Mouse (Mus musculus) heart, postnatal 10 days (tissue): ENCODE data around the gene Gm35315. TPM values are rescaled to one million over a fixed set of nuclear protein-coding genes. Genes with fewer than 3 reads are reported as not detected.
"Not testable (repeated sequence)": the region's sequence is repeated elsewhere in the genome, so short reads cannot be mapped to it uniquely, and the experiment has no call there.

Experiments
- DNase-seq, 2 experiments: peaks; one replicate each; pipeline ENCODE4 v3.0.0; 2021
- intact Hi-C: fragments of 180-260 bp; cut with DNase I; formaldehyde crosslinking; loops from one replicate; pipeline ENCODE4 v1.15.1; 2025
- total RNA-seq, 2 experiments: library from RNA; stranded (reverse); gene quantifications; 2 replicates each; pipeline ENCODE4 v1.2.3; 2021

Gene Gm35315
- total RNA-seq: under 1 TPM in 1 of 2 experiments, not detected in 1; 0.07 TPM

DNA sequence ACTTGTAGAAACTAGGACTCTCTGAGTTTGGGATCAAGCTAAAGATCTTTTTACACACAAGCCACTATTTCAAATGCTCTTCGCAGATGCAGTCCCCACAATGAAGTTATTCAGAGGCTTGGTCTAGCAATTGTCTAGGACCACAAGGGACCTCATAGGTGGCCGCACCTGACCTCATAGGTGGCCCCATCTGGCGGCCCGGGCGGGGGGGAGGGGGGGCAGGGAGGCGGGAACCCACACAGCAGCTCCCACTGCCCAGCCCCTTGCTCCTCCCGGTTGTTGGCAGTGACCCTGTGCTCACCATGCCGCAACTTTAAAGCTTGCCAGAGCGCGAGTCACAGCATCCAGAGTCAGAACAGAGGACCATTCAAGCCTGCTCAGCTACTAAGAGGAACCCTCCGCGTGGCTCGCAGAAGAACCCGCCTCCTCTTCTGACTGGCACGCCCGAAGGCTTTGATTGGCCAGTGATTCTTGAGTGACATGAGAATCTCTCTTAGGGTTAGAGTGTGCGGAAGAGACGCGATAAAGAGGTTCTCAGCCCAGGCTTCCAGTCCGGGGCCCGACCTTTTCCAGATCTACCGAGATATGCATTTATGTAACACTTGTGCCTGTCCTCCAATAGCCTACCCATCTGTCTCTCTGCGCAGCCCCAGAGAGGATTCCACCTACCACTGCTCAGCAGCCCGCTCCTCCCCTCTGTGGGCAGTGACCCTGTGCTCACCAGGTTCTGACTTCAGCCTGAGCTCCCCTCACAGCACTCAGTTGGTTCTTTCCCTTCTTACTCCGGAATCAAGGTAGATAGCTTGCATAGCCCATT, at the start of gene Gm35315:
Gm35315 (minus strand) TSS at position 391 of the 817 bp plus-strand sequence.
- peak; percentile 88 to 89 for DNase-seq
- intact Hi-C loops: no loop called here

GRCm38 (mm10) chr5:110143007-110143406, 48.8 kb upstream of the Gm35315 start:
- intact Hi-C loops: no loop called here
- DNase-seq: peak; percentile 10 to 14

- peak; percentile 27 to 30 for DNase-seq
- intact Hi-C loops: no loop called here
Measured at GRCm38 (mm10) chr5:110142309-110142708, 48.1 kb upstream of the Gm35315 start.

DNA sequence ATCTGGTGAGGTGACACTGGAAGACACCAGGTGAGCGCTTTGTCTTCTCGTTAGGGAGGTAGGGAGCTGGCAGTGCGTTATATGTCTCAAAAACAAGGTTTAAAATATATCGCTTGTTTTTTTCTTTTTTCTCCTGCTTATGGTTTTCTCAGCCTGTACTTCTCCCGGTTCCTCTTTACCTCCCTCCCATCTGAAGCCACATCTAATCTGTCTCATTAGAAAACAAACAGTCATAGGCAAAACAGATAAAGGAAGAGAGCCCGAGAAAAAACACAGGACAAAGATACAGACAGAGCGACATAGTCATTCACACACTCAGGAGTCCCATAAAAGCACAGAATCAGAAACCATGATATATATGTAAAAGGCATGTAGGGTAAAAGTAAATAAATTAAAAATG, 46.2 kb upstream of the Gm35315 start:
- intact Hi-C loops: no loop called here
- DNase-seq: no peak

- no peak for DNase-seq
- intact Hi-C loops: loop anchor here (5.0 kb wide), 1 partner anchor 82 kb away; no protein-coding TSS in a partner anchor
Measured at GRCm38 (mm10) chr5:110139325-110139724, 45.1 kb upstream of the Gm35315 start.

GRCm38 (mm10) chr5:110137816-110138215, 43.6 kb upstream of the Gm35315 start:
- DNase-seq: no peak
- intact Hi-C loops: loop anchor here (1.0 to 5.0 kb wide), 2 partner anchors 39 to 81 kb away; no protein-coding TSS in a partner anchor

GRCm38 (mm10) chr5:110136087-110136464, 41.9 kb upstream of the Gm35315 start:
- no peak for DNase-seq
- intact Hi-C loops: loop anchor here (5.0 kb wide), 1 partner anchor 79 kb away; no protein-coding TSS in a partner anchor

DNA sequence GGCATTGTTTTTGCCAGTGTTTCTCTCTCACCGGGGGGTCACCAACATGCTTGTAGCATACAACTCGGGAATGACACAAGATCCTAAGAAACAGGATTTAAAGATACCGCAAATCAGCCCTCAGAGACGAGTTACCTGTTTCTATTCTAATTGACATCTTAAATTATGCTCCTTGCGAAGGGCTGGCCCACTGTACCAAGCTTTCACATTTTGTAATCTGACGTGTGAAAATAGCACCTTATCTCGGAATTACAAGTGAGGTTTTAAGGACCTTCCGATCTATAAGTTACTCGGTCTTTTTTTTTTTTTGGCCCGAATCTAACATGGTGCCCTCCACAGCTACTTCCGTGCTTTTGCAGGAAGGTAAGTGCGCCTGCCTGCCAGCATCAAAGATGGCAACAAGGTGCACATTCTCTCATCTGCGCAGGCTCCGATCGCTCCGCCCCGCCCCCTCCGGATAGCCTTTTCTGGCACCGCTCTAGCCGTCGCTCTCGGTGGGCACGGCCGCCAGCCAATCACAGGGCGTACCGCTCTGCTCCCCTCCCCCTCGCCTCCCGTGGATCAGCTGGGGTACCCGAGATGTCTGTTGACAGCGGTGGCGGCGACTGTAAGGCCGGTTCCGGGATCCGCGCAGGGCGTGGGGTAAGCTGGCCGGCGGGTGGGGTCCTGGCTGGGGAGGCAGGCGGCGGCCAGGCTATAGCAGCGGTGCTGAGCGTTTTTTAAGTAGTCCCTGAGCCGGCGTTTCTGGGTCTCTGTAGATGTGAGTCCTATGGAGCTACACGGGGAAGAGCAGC, 41.3 kb upstream of the Gm35315 start, which contains the start of gene Chfr:
Chfr (plus strand) TSS at position 550 of the 794 bp plus-strand sequence.
- intact Hi-C loops: loop anchor here (5.0 kb wide), 1 partner anchor 78 kb away; no protein-coding TSS in a partner anchor
- peak; percentile 99 for DNase-seq

DNA sequence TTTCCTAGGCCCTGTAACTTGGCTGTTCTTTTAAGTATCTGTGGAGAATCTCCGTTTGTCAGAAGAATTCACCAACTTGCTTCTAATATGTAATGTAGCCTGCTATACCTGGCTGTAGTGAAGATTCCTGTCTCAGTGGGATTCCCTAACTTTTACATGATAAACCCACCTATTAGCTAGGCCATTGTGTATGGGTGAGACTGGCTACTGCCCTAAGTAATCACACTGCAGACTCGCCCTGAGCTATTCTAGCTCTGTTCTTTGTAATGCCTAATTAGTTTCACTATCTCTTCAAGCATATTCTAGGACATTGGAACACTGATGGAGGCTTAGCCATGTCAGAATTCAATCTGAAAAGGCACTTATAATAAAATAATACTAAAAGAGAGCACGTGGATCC, 28.2 kb upstream of the Gm35315 start:
- DNase-seq, intact Hi-C loops: not testable (repeated sequence)

DNA sequence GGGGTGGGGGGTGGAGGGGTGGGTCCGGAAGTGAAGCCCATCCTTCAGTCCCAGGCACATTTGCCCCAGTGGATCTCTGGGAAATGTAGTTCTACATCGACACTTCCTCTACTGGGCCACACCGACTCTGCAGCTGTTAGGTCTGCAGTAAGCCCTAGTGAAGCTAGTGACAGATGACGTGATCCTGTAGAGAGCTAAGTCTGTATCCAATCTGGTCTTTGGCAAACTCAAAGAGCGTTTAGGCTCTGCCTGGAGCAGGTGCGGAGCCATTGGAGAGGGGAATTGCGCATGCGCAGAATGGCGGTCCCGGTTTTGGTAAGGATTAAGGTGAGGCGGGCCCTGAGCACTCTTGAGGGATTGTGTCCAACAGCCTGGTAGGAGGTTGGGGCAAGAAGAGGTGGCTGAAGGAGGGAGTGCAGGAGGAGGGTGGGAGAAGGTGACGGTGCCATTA, 15.8 kb upstream of the Gm35315 start, which contains the start of gene Zfp605:
Zfp605 (plus strand) TSS at position 102 of the 451 bp plus-strand sequence.
- intact Hi-C loops: loop anchor here (5.0 kb wide), 1 partner anchor 53 kb away; no protein-coding TSS in a partner anchor
- peak; percentile 91 to 92 for DNase-seq

DNA sequence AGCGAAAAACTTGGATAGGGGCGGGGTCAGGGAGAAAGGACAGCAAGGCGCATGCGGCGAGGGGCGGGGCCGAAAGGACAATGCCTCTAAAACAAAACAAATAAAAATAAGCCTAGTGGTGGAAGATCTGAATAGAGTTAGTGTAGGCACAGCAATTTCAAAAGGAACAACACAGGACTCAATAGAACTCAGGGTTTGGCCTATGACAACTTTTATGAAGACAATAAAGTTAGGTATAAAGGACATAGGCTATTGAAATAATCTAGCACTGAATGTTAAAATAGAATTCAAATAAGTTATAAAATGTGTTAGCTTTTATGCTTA, 14.0 kb upstream of the Gm35315 start:
- no peak for DNase-seq
- intact Hi-C loops: loop anchor here (5.0 kb wide), 1 partner anchor 51 kb away; no protein-coding TSS in a partner anchor

GRCm38 (mm10) chr5:110107581-110108304, 13.5 kb upstream of the Gm35315 start, which contains the start of gene Gtpbp6:
Gene Gtpbp6 (minus strand): TSS chr5:110108197.
- peak; percentile 96 to 98 for DNase-seq
- intact Hi-C loops: loop anchor here (5.0 kb wide), 1 partner anchor 50 kb away; no protein-coding TSS in a partner anchor

- no peak for DNase-seq
- intact Hi-C loops: loop anchor here (5.0 kb wide), 1 partner anchor 50 kb away; no protein-coding TSS in a partner anchor
Measured at GRCm38 (mm10) chr5:110106901-110107564, 12.8 kb upstream of the Gm35315 start.

GRCm38 (mm10) chr5:110106140-110106871, 12.1 kb upstream of the Gm35315 start:
- intact Hi-C loops: loop anchor here (5.0 kb wide), 1 partner anchor 49 kb away; no protein-coding TSS in a partner anchor
- DNase-seq: no peak

DNA sequence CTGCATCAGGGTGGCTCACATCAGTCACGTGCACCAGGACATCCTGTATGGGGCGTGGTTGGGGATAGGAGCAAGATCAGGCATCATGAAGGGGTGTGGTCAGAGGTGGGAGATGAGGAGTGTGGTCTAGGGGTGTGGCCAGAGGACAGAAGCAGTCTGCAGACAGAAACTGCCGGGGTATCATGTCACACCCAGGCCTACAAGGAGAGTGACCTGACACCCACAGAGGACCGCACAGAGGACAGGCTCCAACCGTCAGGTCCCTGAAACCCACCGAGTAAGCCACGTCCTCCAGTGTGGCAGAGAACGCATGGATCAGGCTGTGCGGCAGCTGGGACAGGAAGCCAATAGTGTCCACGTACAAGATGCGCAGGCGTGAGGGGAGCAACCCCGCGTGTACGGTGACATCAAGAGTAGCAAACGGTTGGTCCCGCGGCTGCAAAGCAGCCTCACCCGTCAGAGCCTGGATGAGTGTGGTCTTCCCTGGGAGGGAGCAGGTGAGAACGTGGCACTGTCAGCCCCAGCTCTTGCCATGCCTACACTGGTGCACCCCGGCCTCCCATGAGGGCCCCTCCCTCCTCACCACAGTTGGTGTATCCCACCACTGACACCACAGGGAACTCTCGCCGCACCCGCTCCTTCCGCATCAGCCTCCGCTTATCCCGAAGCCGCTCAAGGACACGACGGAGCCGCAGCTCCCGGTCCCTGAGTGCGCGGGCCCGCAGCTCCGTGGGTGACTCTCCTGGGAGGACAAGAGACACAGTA, 10.6 kb upstream of the Gm35315 start:
- intact Hi-C loops: loop anchor here (5.0 kb wide), 1 partner anchor 47 kb away; no protein-coding TSS in a partner anchor

DNA sequence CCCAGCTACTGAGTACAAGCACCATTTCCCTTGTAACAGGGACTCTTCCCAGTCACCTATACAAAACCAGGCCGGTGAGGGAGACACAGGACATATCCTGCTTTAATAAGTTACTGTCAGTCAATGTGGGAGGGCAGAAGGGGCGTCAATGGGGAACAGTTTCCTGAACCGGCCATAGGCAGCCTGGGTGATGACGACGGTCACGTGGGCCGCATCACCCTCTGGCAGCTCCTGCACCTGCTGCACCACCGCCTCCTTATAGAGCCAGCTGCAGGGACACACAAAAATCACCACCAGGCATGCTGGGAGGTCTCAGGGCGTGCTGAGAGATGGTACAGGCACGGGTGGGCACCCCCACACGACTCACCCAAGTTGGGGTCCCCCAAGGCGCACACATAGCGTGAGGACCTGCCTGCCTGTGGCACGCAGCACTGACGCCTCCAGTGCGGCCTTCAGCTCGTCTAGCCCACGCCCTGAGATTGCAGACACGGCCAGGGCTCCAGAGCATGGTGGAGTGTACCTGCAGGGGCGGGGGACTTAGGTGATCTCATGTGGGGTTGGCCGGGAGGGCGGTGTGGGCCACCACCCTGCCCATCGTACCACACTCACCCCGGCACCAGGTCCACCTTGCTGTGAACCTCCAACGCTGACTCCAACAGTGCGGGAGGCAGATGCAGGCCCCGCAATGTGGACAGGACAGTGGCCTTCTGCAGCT, 9.8 kb upstream of the Gm35315 start:
- no peak for DNase-seq
- intact Hi-C loops: no loop called here

More for the DNA sequence above, 10.6 kb upstream of the Gm35315 start:
- DNase-seq: no peak

DNA sequence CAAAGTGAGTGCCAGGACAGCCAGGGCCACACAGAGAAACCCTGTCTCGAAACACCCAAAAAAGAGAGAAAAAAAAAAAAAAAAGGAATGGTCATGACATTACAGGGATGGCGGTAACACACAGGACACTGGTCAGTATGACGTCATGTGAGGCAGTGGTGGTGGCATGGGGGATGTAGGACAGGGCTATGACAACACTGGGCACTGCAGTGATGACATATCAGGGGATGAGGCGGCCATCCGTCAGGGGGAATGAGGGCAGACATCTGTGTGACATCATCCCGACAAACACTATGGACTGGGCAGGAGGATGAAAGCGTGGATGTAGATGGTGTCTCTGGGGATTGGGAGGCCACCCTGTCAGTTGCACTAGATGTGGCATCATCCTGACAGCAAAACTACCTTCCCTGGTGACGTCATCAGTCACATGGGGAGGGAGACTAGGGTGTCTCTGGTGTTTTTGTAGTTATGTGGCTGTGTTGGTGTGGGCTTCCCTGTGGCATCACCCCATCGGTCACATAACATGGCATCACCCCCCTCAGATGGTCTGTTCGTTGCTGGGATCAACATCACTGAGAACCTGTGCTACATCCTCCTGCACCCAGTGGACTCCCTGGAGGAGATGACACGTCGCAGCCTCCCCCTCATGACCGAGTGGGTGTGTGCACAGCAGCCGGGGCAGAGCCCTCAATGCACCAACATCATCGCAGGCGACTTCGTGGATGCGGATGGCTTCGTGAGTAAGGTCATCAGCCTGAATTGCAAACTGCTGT, 8.8 kb upstream of the Gm35315 start:
- no peak for DNase-seq

More for the DNA sequence above, 8.8 kb upstream of the Gm35315 start:
- intact Hi-C loops: no loop called here
